Mouse (Mus musculus) neural tube, embryonic 12.5 days (tissue): ENCODE results near the gene Pgpep1l. TPM values are rescaled to one million over a fixed set of nuclear protein-coding genes. Genes with fewer than 3 reads are reported as not detected.

Experiments
- ATAC-seq: fragments of 200-750 bp; cut with Nextera tagmentation; 2 replicates; pipeline ENCODE4 v1.8.0; 2017; ENCODE audit warnings: low read depth, mild to moderate bottlenecking, moderate TSS enrichment, moderate library complexity; ENCODE audit not compliant: low FRiP score
- H3K27ac ChIP-seq: fragments of 300-500 bp; sonication (generic); 2 replicates; pipeline ENCODE4 v1.5.1; 2016
- H3K27me3 ChIP-seq: fragments of 300-500 bp; sonication (generic); replicated peaks from 2 replicates; pipeline ENCODE4 v1.6.1; 2016; ENCODE audit warnings: mild to moderate bottlenecking
- H3K36me3 ChIP-seq: fragments of 300-500 bp; sonication (generic); 2 replicates; pipeline ENCODE4 v1.6.1; 2016; ENCODE audit warnings: mild to moderate bottlenecking
- H3K4me1 ChIP-seq: fragments of 300-500 bp; sonication (generic); 2 replicates; pipeline ENCODE4 v1.6.1; 2016
- H3K4me2 ChIP-seq: fragments of 300-500 bp; sonication (generic); replicated peaks from 2 replicates; pipeline ENCODE4 v1.6.1; 2016; ENCODE audit warnings: mild to moderate bottlenecking
- H3K4me3 ChIP-seq: fragments of 300-500 bp; sonication (generic); 2 replicates; pipeline ENCODE4 v1.5.1; 2016
- H3K9ac ChIP-seq: fragments of 300-500 bp; sonication (generic); 2 replicates; pipeline ENCODE4 v1.6.1; 2016; ENCODE audit warnings: mild to moderate bottlenecking
- H3K9me3 ChIP-seq: fragments of 300-500 bp; sonication (generic); 2 replicates; pipeline ENCODE4 v1.6.1; 2016; ENCODE audit warnings: mild to moderate bottlenecking
- WGBS: fragments of 180-500 bp; shearing (Covaris S2); methylation state at CpG from one replicate; pipeline ENCODE4 v1.1.7; 2016; 5-methylcytosine and 5-hydroxymethylcytosine counted together
- polyA plus RNA-seq: library from polyadenylated mRNA; unstranded; fragments of >200 nt; fragmentation: Nextera tagmentation; extraction: Ambion mirVana; gene quantifications from 2 replicates; pipeline ENCODE4 v1.2.1, GENCODE M21; 2016

Pgpep1l gene
- not detected in 2 replicates for polyA plus RNA-seq

- H3K27me3 ChIP-seq = peaks cover 6% of the 10 kb centered on the region
- H3K9me3 ChIP-seq = no peaks in the 10 kb centered on the region
- H3K4me3 ChIP-seq = no peak within 1 kb of the TSS; the same call in 1 of the 2 replicates
- WGBS = 6% methylated on average over 25 of the region's 25 CpGs
- peak within 1 kb of the TSS; percentile 58 for H3K4me2 ChIP-seq
- 0 out of 2 replicates have a peak, but pooled peaks have one; percentile 57 for ATAC-seq
- H3K9ac ChIP-seq = no peak within 1 kb of the TSS
- H3K36me3 ChIP-seq = no peaks in the 10 kb centered on the region
- no peak within 1 kb of the TSS for H3K27ac ChIP-seq
- peaks cover 18% of the 10 kb centered on the region for H3K4me1 ChIP-seq
These were observed at the start of gene Pgpep1l for GRCm38 (mm10) chr7:68264028-68264453. Pgpep1l (minus strand) TSS chr7:68264233.

GRCm38 (mm10) chr7:68313038-68313782, 49.2 kb upstream of the Pgpep1l start:
- Histone ChIP-seq H3K4me3 (no peak overlapping the region), H3K9ac (no peak overlapping the region), H3K27me3 (no peaks in the 10 kb centered on the region), H3K4me2 (no peak overlapping the region), H3K27ac (no peak overlapping the region), H3K36me3 (no peaks in the 10 kb centered on the region), H3K4me1 (no peaks in the 10 kb centered on the region), H3K9me3 (no peaks in the 10 kb centered on the region)
- no peak for ATAC-seq
- WGBS = 67% methylated on average over 14 of the region's 14 CpGs

- no peak overlapping the region for H3K27ac ChIP-seq
- no peak overlapping the region for H3K9ac ChIP-seq
- no peaks in the 10 kb centered on the region for H3K9me3 ChIP-seq
- no peaks in the 10 kb centered on the region for H3K36me3 ChIP-seq
- H3K4me3 ChIP-seq = no peak overlapping the region
- WGBS = 86% methylated on average over 5 of the region's 5 CpGs
- no peak overlapping the region for H3K4me2 ChIP-seq
- no peaks in the 10 kb centered on the region for H3K27me3 ChIP-seq
- ATAC-seq = no peak
- no peaks in the 10 kb centered on the region for H3K4me1 ChIP-seq
These were observed 48.4 kb upstream of the Pgpep1l start for GRCm38 (mm10) chr7:68312395-68312794.

GRCm38 (mm10) chr7:68311469-68311868, 47.4 kb upstream of the Pgpep1l start:
- ATAC-seq = no peak
- no peak overlapping the region for H3K27ac ChIP-seq
- 76% methylated on average over 6 of the region's 6 CpGs for WGBS
- H3K9me3 ChIP-seq = no peaks in the 10 kb centered on the region
- H3K4me3 ChIP-seq = no peak overlapping the region
- H3K9ac ChIP-seq = no peak overlapping the region
- no peaks in the 10 kb centered on the region for H3K36me3 ChIP-seq
- H3K4me2 ChIP-seq = no peak overlapping the region
- no peaks in the 10 kb centered on the region for H3K27me3 ChIP-seq
- no peaks in the 10 kb centered on the region for H3K4me1 ChIP-seq

- H3K27me3 ChIP-seq = no peaks in the 10 kb centered on the region
- H3K4me1 ChIP-seq = no peaks in the 10 kb centered on the region
- no peaks in the 10 kb centered on the region for H3K9me3 ChIP-seq
- H3K36me3 ChIP-seq = no peaks in the 10 kb centered on the region
- H3K4me3 ChIP-seq = no peak overlapping the region
- no peak overlapping the region for H3K4me2 ChIP-seq
- 91% methylated on average over 8 of the region's 8 CpGs for WGBS
- H3K27ac ChIP-seq = no peak overlapping the region
- no peak overlapping the region for H3K9ac ChIP-seq
- no peak for ATAC-seq
These were observed 42.7 kb upstream of the Pgpep1l start for GRCm38 (mm10) chr7:68306756-68307155.

GRCm38 (mm10) chr7:68305781-68306575, 41.9 kb upstream of the Pgpep1l start:
- H3K9me3 ChIP-seq = no peaks in the 10 kb centered on the region
- H3K36me3 ChIP-seq = no peaks in the 10 kb centered on the region
- no peak overlapping the region for H3K27ac ChIP-seq
- no peaks in the 10 kb centered on the region for H3K27me3 ChIP-seq
- H3K4me1 ChIP-seq = no peaks in the 10 kb centered on the region
- no peak overlapping the region for H3K9ac ChIP-seq
- no peak for ATAC-seq
- H3K4me3 ChIP-seq = no peak overlapping the region
- no peak overlapping the region for H3K4me2 ChIP-seq
- 58% methylated on average over 11 of the region's 11 CpGs for WGBS

GRCm38 (mm10) chr7:68303685-68304084, 39.7 kb upstream of the Pgpep1l start:
- no peak for ATAC-seq
- Histone ChIP-seq H3K9ac (no peak overlapping the region), H3K9me3 (no peaks in the 10 kb centered on the region), H3K27ac (no peak overlapping the region), H3K36me3 (no peaks in the 10 kb centered on the region), H3K4me2 (no peak overlapping the region), H3K27me3 (no peaks in the 10 kb centered on the region), H3K4me3 (no peak overlapping the region), H3K4me1 (no peaks in the 10 kb centered on the region)
- WGBS = 61% methylated on average over 6 of the region's 6 CpGs

GRCm38 (mm10) chr7:68302586-68303433, 38.8 kb upstream of the Pgpep1l start:
- WGBS = 30% methylated on average over 18 of the region's 18 CpGs
- no peaks in the 10 kb centered on the region for H3K4me1 ChIP-seq
- peak overlapping the region; percentile 30; the same call in 1 of the 2 replicates for H3K4me2 ChIP-seq
- ATAC-seq = peak; percentile 75
- no peaks in the 10 kb centered on the region for H3K9me3 ChIP-seq
- no peak overlapping the region for H3K27ac ChIP-seq
- no peaks in the 10 kb centered on the region for H3K27me3 ChIP-seq
- H3K4me3 ChIP-seq = no peak overlapping the region
- no peaks in the 10 kb centered on the region for H3K36me3 ChIP-seq
- no peak overlapping the region for H3K9ac ChIP-seq

- Histone ChIP-seq H3K27ac (no peak overlapping the region), H3K27me3 (no peaks in the 10 kb centered on the region), H3K4me2 (no peak overlapping the region), H3K4me3 (no peak overlapping the region), H3K36me3 (no peaks in the 10 kb centered on the region), H3K9ac (no peak overlapping the region), H3K9me3 (no peaks in the 10 kb centered on the region), H3K4me1 (no peaks in the 10 kb centered on the region)
- no peak for ATAC-seq
- WGBS = 83% methylated on average over 7 of the region's 7 CpGs
These were observed 37.1 kb upstream of the Pgpep1l start for GRCm38 (mm10) chr7:68301160-68301559.

GRCm38 (mm10) chr7:68298381-68299076, 34.5 kb upstream of the Pgpep1l start:
- no peak for ATAC-seq
- Histone ChIP-seq H3K4me2 (no peak overlapping the region), H3K4me3 (no peak overlapping the region), H3K36me3 (no peaks in the 10 kb centered on the region), H3K9ac (no peak overlapping the region), H3K27ac (no peak overlapping the region), H3K27me3 (no peaks in the 10 kb centered on the region), H3K4me1 (no peaks in the 10 kb centered on the region), H3K9me3 (no peaks in the 10 kb centered on the region)
- WGBS = 87% methylated on average over 13 of the region's 13 CpGs

GRCm38 (mm10) chr7:68296487-68296886, 32.5 kb upstream of the Pgpep1l start:
- H3K36me3 ChIP-seq = no peaks in the 10 kb centered on the region
- no peak overlapping the region for H3K27ac ChIP-seq
- no peaks in the 10 kb centered on the region for H3K9me3 ChIP-seq
- H3K4me3 ChIP-seq = no peak overlapping the region
- 89% methylated on average over 5 of the region's 5 CpGs for WGBS
- H3K27me3 ChIP-seq = no peaks in the 10 kb centered on the region
- no peak overlapping the region for H3K9ac ChIP-seq
- H3K4me1 ChIP-seq = no peaks in the 10 kb centered on the region
- H3K4me2 ChIP-seq = no peak overlapping the region
- ATAC-seq = no peak
